Mouse (Mus musculus) 3T3-L1 (cell line): ENCODE data around the gene Lrrc2.

Source experiments
- DNase-seq: peaks from one replicate; pipeline ENCODE4 v3.0.0-alpha.2; 2015; ENCODE audit warnings: low read depth, low spot score

Lrrc2 gene

GRCm38 (mm10) chr9:110987331-110987730, 36.0 kb downstream of the Lrrc2 start:
- DNase-seq = no peak

- DNase-seq = no peak
Measured at GRCm38 (mm10) chr9:110988078-110988477, 36.7 kb downstream of the Lrrc2 start.

GRCm38 (mm10) chr9:110989141-110989540, 37.8 kb downstream of the Lrrc2 start:
- DNase-seq = no peak

GRCm38 (mm10) chr9:110989543-110989942, 38.2 kb downstream of the Lrrc2 start:
- DNase-seq = no peak

GRCm38 (mm10) chr9:110990204-110990603, 38.9 kb downstream of the Lrrc2 start, which contains the start of gene Rtp3:
Rtp3 (minus strand) TSS chr9:110990583.
- no peak for DNase-seq

- peak; percentile 74 for DNase-seq
Measured at GRCm38 (mm10) chr9:110993281-110993709, 42.0 kb downstream of the Lrrc2 start.

- peak; percentile 74 for DNase-seq
Measured at GRCm38 (mm10) chr9:110994716-110995172, 43.4 kb downstream of the Lrrc2 start.

GRCm38 (mm10) chr9:110997245-110997644, 45.9 kb downstream of the Lrrc2 start:
- peak; percentile 85 for DNase-seq

- no peak for DNase-seq
Measured at GRCm38 (mm10) chr9:110999056-110999455, 47.7 kb downstream of the Lrrc2 start.

GRCm38 (mm10) chr9:110999856-111000255, 48.5 kb downstream of the Lrrc2 start:
- DNase-seq = peak; percentile 9

GRCm38 (mm10) chr9:111001621-111002020, 50.3 kb downstream of the Lrrc2 start:
- DNase-seq = no peak

- no peak for DNase-seq
Measured at GRCm38 (mm10) chr9:111003279-111003678, 51.9 kb downstream of the Lrrc2 start.

- no peak for DNase-seq
Measured at GRCm38 (mm10) chr9:111006544-111006943, 55.2 kb downstream of the Lrrc2 start.

GRCm38 (mm10) chr9:111009763-111010162, 58.4 kb downstream of the Lrrc2 start:
- no peak for DNase-seq

- DNase-seq = no peak
Measured at GRCm38 (mm10) chr9:111011550-111011949, 60.2 kb downstream of the Lrrc2 start.

GRCm38 (mm10) chr9:111012041-111012440, 60.7 kb downstream of the Lrrc2 start:
- DNase-seq = no peak

GRCm38 (mm10) chr9:111015658-111016057, 64.3 kb downstream of the Lrrc2 start:
- peak; percentile 18 for DNase-seq

- DNase-seq = no peak
Measured at GRCm38 (mm10) chr9:111019022-111019421, 67.7 kb downstream of the Lrrc2 start, which contains the start of gene Ltf. Ltf (plus strand) TSS chr9:111019271.

- no peak for DNase-seq
Measured at GRCm38 (mm10) chr9:111026791-111027190, 75.4 kb downstream of the Lrrc2 start.
